Mouse (Mus musculus): ENCODE measurements around the gene Eps15. TPM values are rescaled to one million over a fixed set of nuclear protein-coding genes. Genes with fewer than 3 reads are reported as not detected.

The Eps15 gene
- polyA plus RNA-seq, 1 experiment from 2014 or later: 48.3 TPM

DNA sequence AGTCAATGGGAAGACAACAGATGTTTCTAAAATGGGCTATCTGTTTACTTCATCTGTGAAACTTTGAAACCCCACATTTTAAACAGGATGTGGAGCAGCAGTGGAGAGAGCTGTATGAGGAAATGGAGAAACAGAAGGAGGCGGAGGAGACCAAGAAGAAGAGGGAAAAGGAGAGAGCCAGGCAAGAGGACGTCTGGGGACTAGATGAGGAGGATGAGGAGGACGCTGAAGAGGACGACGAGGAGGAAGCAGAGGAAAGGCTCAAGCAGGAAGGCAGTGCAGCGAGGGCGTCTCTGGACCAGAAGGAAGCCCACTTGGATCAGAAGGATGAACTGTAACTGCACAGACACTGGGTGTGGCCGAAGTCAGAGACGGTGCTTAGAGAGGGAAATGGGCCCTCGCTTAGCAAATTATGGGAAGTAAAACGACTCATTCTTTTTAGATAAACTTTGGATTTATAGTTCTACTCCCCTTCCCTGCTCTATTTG is 26.4 kb upstream of the Eps15 start:
- Histone ChIP-seq H3K4me3 (replicated peaks) (no peak overlapping the region), H3K4me2 (no peak overlapping the region), H3K36me3 (replicated peaks) (no peaks in the 10 kb centered on the region), H3K9me3 (0 out of 2 replicates have a peak, but pooled peaks cover 3% of the 10 kb centered on the region), H3K9ac (no peak overlapping the region), H3K27me3 (no peaks in the 10 kb centered on the region), H3K27ac (no peak overlapping the region), H3K4me1 (no peaks in the 10 kb centered on the region)
- 80% methylated on average over 11 of the region's 11 CpGs for WGBS
- ATAC-seq (ENCODE audit: low FRiP score): no peak

DNA sequence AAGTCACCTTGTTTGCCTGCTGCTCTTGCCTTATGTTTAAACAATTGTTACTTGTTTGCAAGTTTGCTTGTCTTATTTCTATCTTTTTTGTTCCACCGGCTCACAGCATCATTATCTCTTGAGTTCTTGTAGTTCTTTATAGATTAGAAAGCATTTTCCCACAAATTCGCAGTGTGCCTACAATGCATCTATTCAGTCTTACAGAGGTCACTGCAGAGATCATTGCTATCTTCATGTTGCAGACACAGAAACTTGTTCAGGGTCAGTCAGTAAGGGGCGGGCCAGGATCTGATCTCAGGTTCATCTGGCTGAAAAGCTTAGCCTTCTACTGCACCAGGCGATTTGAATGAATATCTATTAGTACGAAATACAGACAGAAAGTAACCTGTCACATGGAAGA is 25.6 kb upstream of the Eps15 start:
- H3K27me3 ChIP-seq: no peaks in the 10 kb centered on the region
- 84% methylated on average over 5 of the region's 5 CpGs for WGBS

DNA sequence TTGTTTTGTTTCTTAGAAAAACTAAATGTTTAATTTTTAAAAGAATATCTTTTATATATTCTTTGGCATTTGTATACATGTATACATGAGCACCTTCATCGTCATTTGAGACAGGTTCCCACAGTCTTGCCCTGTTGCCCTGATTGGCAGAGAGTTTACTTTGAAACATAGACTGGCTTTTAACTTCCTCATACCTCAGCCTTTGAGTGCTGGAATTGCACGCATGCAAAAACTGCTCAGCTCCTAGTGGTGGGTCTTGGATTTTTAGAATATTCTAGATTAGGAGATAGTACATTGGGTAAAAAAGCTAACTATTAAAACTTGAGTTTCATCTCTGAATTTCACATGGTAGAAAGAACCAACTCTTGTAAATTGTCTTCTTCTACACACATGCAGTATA is 24.7 kb upstream of the Eps15 start:
- H3K9me3 ChIP-seq: 0 out of 2 replicates have a peak, but pooled peaks cover 3% of the 10 kb centered on the region
- no peaks in the 10 kb centered on the region for H3K4me1 ChIP-seq
- no peak overlapping the region for H3K4me2 ChIP-seq
- no peak for ATAC-seq (ENCODE audit: low FRiP score)
- H3K36me3 ChIP-seq (replicated peaks): no peaks in the 10 kb centered on the region
- H3K9ac ChIP-seq: no peak overlapping the region
- no peak overlapping the region for H3K27ac ChIP-seq
- no peak overlapping the region for H3K4me3 ChIP-seq (replicated peaks)
- no peaks in the 10 kb centered on the region for H3K27me3 ChIP-seq
- WGBS: 92% methylated on average over 2 of the region's 2 CpGs

More for the DNA sequence above, 25.6 kb upstream of the Eps15 start:
- ATAC-seq (ENCODE audit: low FRiP score): no peak
- Histone ChIP-seq H3K4me2 (no peak overlapping the region), H3K4me1 (no peaks in the 10 kb centered on the region), H3K36me3 (replicated peaks) (no peaks in the 10 kb centered on the region), H3K27ac (no peak overlapping the region), H3K4me3 (replicated peaks) (no peak overlapping the region), H3K9ac (no peak overlapping the region), H3K9me3 (0 out of 2 replicates have a peak, but pooled peaks cover 3% of the 10 kb centered on the region)

DNA sequence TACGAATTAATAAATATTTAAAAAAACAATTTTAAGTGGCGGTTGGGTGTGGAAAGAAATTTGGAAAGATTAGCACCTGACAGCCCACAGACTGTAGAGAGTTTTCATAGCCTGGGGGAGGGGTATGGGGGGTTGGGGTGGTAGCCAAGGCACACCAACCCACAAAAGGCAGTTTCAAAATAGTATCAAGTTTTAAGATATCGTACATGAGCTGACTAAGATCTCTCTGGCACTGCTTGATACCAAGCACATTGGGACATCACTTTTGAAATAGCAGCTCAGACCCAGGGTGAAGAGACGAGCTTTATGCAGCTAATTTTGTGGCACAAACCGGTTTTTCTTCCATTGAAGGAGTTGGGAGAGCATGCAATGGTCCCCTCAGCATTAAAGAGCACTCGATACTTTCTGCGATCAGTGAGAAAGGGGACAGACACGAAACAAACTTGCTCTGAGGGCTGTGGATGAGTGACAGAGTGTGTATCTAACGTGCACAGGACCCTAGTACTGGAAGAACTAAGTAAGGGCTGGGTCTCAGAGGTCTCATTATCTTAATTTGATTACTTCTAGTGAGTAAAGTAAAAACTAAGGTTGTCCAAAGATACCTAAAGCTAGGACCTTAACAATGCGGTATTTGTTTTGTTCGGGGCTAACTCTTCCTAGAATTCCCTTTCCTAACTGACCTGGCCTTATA is 24.2 kb upstream of the Eps15 start:
- no peak for ATAC-seq (ENCODE audit: low FRiP score)
- no peaks in the 10 kb centered on the region for H3K27me3 ChIP-seq
- H3K4me2 ChIP-seq: no peak overlapping the region
- no peak overlapping the region for H3K4me3 ChIP-seq (replicated peaks)
- H3K36me3 ChIP-seq (replicated peaks): no peaks in the 10 kb centered on the region
- H3K9ac ChIP-seq: no peak overlapping the region
- H3K4me1 ChIP-seq: no peaks in the 10 kb centered on the region
- 0 out of 2 replicates have a peak, but pooled peaks cover 3% of the 10 kb centered on the region for H3K9me3 ChIP-seq
- WGBS: 83% methylated on average over 11 of the region's 11 CpGs
- H3K27ac ChIP-seq: no peak overlapping the region

DNA sequence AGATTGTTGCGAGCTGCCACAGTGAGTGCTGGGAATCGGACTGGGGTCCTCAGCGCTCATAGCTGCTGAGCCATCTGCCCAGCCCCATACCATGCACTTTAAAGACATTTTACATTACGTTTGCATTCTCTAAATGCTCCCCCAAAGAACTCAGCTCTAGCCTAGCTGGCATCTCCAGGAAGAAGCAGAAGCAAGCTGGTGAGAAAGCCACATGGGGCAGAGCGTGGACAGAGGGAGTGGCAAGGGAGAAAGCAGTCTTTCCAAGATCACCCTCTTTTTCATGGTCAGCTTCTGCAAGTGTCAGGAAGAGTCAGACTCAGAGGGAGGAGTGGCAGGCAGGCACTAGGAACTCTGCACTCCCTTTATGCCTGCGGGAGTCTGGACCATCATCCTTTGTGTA is 23.3 kb upstream of the Eps15 start:
- no peak overlapping the region for H3K27ac ChIP-seq
- no peak overlapping the region for H3K4me2 ChIP-seq
- no peaks in the 10 kb centered on the region for H3K27me3 ChIP-seq
- H3K4me3 ChIP-seq (replicated peaks): no peak overlapping the region
- 86% methylated on average over 6 of the region's 6 CpGs for WGBS
- ATAC-seq (ENCODE audit: low FRiP score): no peak
- H3K4me1 ChIP-seq: no peaks in the 10 kb centered on the region
- H3K9ac ChIP-seq: no peak overlapping the region
- no peaks in the 10 kb centered on the region for H3K36me3 ChIP-seq (replicated peaks)
- H3K9me3 ChIP-seq: 0 out of 2 replicates have a peak, but pooled peaks cover 3% of the 10 kb centered on the region

DNA sequence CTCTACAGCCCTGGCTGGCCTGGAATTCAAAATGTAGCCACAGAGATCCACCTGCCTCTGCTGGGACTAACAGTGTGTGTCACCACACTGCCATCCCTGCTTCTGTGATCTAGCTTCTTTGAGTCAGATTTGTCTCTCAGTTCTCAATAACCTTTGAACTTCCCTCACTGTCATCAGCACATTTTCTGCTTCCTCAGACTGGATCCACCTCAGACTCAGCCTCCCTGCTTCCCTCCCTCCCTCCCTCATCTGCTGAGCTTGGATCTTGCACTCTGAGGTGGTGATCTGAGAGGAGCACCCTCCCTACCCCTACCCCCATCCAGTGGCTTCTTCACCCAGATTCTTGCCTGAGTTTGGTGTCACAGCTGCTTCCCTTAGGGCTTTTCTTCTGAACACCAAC is 22.4 kb upstream of the Eps15 start:
- no peak for ATAC-seq (ENCODE audit: low FRiP score)
- H3K27me3 ChIP-seq: no peaks in the 10 kb centered on the region
- H3K4me3 ChIP-seq (replicated peaks): no peak overlapping the region
- H3K9ac ChIP-seq: no peak overlapping the region
- no peaks in the 10 kb centered on the region for H3K4me1 ChIP-seq
- no peak overlapping the region for H3K4me2 ChIP-seq
- no peaks in the 10 kb centered on the region for H3K36me3 ChIP-seq (replicated peaks)
- no peak overlapping the region for H3K27ac ChIP-seq
- H3K9me3 ChIP-seq: 0 out of 2 replicates have a peak, but pooled peaks cover 3% of the 10 kb centered on the region

DNA sequence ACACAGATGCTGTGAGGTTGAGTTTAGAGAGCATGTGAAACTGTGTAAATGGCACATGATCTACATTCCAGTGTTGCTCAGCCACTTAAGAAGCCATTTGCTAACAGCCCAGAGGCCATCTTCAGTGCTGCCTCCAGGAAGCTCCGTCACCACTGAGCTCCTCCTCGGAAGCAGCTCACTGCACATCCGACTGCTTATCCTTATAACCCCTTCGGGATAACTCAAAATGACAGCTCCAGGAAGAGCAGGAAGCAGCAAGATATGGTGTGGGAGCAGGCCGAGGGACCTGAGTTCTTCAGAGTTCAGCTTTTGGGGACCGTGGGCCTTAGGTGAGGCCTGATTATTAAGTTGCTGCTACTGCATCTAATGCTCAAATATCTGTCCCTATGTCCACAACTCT is 18.0 kb upstream of the Eps15 start:
- Histone ChIP-seq H3K9ac (no peak overlapping the region), H3K27ac (no peak overlapping the region), H3K4me3 (replicated peaks) (no peak overlapping the region), H3K4me1 (no peaks in the 10 kb centered on the region), H3K36me3 (replicated peaks) (no peaks in the 10 kb centered on the region), H3K9me3 (no peaks in the 10 kb centered on the region), H3K4me2 (no peak overlapping the region), H3K27me3 (no peaks in the 10 kb centered on the region)
- no peak for ATAC-seq (ENCODE audit: low FRiP score)
- WGBS: 82% methylated on average over 6 of the region's 6 CpGs

DNA sequence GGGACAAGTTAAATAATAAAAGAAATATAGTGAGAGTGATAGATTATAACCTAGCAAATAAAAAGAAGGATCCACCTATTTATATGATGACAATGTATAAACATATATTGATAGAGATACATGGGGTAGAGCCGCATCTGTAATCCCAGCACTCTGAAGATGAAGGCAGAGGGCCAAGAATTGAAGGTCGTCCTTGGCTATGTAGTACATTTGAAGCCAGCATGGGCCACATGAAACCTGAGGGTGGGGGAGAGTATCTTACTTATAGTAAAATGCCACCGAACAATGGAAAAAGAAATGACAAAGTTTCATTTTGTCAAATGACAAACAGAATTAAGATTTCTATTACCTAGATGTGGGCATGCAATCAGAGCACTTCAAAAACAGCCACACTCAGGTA is 14.0 kb upstream of the Eps15 start:
- Histone ChIP-seq H3K36me3 (replicated peaks) (no peaks in the 10 kb centered on the region), H3K4me3 (replicated peaks) (no peak overlapping the region), H3K4me1 (no peaks in the 10 kb centered on the region), H3K27me3 (no peaks in the 10 kb centered on the region), H3K9ac (no peak overlapping the region), H3K4me2 (no peak overlapping the region), H3K27ac (no peak overlapping the region), H3K9me3 (no peaks in the 10 kb centered on the region)
- WGBS: 88% methylated on average over 3 of the region's 3 CpGs
- ATAC-seq (ENCODE audit: low FRiP score): no peak

DNA sequence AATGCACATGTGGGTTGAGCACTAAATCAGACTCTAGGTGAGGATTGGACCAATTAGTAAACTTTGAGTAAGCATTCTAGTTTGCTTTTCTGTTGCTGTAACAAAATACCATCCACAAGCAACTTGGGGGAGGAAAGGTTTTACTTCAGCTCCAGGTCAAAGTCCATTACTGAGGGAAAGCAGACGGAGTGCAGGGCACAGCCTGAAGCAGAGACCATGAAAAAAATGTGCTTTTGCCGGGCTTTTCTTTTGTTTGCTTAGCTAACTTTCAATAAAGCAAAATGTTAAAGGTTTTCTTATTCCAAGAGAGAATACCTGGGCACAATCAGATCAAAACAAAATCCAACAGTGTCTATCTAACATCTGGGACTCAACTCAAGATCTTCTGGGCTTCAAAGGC is 13.3 kb upstream of the Eps15 start:
- Histone ChIP-seq H3K4me3 (replicated peaks) (no peak overlapping the region), H3K36me3 (replicated peaks) (no peaks in the 10 kb centered on the region), H3K9ac (no peak overlapping the region), H3K4me1 (no peaks in the 10 kb centered on the region), H3K27me3 (no peaks in the 10 kb centered on the region), H3K9me3 (no peaks in the 10 kb centered on the region), H3K4me2 (no peak overlapping the region), H3K27ac (no peak overlapping the region)
- 77% methylated on average over 2 of the region's 2 CpGs for WGBS
- no peak for ATAC-seq (ENCODE audit: low FRiP score)

DNA sequence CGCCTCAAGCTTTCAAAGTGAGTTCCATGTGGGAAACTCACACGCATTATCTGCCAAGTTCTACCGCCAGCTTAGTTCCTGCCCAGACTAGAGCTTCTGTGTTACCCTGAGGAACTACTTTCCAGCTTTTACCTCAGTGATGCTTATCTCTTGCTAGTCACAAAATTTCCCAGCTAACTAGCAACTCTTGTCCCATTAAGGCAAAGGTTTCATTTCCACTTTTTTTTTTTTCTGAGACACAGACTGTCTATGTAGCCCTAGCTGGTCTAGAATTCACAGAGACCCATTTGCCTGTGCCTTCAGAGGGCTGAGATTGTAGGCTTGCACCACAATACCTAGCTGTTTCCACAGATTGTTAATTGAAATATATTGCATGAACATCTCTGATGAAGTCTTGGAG is 12.6 kb upstream of the Eps15 start:
- H3K9me3 ChIP-seq: no peaks in the 10 kb centered on the region
- no peak overlapping the region for H3K27ac ChIP-seq
- ATAC-seq (ENCODE audit: low FRiP score): no peak
- 87% methylated on average over 3 of the region's 3 CpGs for WGBS
- H3K36me3 ChIP-seq (replicated peaks): no peaks in the 10 kb centered on the region
- no peak overlapping the region for H3K9ac ChIP-seq
- H3K4me3 ChIP-seq (replicated peaks): no peak overlapping the region
- H3K4me2 ChIP-seq: no peak overlapping the region
- no peaks in the 10 kb centered on the region for H3K4me1 ChIP-seq
- no peaks in the 10 kb centered on the region for H3K27me3 ChIP-seq

DNA sequence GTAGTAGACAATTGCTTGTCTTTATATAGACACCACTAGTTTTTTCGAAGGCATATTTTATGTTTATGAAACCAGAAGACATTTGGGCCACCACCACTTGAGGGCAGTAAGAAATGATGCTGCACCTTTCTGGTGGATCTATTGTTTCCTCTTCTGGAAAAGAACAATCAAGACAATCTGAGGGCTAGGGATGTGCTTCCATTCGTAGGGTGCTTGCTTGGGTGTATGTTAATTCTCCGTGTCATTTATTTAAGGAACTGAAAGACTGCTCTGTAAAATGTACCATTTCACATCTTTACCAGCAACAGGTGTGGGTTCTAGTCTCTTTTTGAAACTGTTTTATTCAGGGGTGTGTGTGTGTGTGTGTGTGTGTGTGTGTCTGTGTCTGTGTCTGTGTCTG is 11.2 kb upstream of the Eps15 start:
- no peaks in the 10 kb centered on the region for H3K36me3 ChIP-seq (replicated peaks)
- 83% methylated on average over 3 of the region's 3 CpGs for WGBS
- no peak overlapping the region for H3K4me2 ChIP-seq
- ATAC-seq (ENCODE audit: low FRiP score): no peak
- no peak overlapping the region for H3K9ac ChIP-seq
- H3K4me1 ChIP-seq: no peaks in the 10 kb centered on the region
- H3K9me3 ChIP-seq: no peaks in the 10 kb centered on the region
- no peak overlapping the region for H3K4me3 ChIP-seq (replicated peaks)
- H3K27ac ChIP-seq: no peak overlapping the region
- H3K27me3 ChIP-seq: no peaks in the 10 kb centered on the region

DNA sequence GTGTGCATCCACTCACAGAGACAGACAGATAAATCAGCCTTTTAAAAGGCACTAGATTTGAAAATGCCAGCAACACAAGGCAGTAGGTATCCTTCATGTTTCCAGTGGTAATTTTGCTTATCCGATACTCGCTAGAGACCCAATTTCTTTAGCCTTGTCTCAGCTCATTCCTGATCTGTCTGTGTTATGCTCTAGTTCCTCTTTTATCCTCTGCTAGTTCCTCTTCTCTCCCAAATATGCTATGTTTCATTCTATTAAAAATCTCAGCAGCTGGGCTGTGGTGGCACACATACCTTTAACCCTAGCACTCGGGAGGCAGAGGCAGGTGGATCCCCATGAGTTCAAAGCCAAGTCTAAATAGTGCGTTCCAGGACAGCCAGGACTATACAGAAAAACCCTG is 8.3 kb upstream of the Eps15 start:
- no peaks in the 10 kb centered on the region for H3K36me3 ChIP-seq (replicated peaks)
- H3K4me2 ChIP-seq: no peak overlapping the region
- no peak for ATAC-seq (ENCODE audit: low FRiP score)
- no peak overlapping the region for H3K27ac ChIP-seq
- H3K4me1 ChIP-seq: no peaks in the 10 kb centered on the region
- no peak overlapping the region for H3K4me3 ChIP-seq (replicated peaks)
- no peak overlapping the region for H3K9ac ChIP-seq
- no peaks in the 10 kb centered on the region for H3K27me3 ChIP-seq
- no peaks in the 10 kb centered on the region for H3K9me3 ChIP-seq
- 92% methylated on average over 4 of the region's 4 CpGs for WGBS

DNA sequence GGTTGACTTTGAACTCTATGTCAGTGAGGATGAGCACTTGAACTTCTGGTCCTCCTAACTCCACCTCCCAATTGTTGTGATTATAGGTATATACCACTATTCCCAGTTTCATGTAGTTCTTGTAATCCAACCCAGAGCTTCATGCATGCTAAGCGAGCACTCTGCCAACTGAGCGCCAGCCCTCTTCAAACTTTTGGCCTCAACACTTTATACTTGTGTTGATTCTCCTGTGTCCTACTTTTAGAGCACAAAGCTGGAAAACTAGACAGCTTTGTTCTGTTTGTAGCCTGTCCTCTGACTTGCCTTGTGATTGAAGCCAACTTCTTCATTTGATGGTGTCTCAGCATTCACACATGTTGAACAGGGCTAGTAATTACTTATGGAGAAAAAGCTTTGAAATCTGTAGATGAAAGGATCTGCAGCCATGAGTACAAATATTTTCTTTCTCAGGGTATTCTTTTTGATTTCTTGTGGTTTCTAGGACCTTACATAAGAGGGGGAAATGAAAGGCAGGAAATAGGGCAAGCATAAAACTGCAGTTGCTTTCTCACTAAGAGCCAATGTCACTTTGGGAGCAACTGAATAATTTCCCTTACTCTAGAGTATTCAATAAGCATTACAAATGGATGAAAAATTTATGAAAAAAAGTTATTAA is 6.4 kb upstream of the Eps15 start:
- no peaks in the 10 kb centered on the region for H3K4me1 ChIP-seq
- H3K36me3 ChIP-seq (replicated peaks): no peaks in the 10 kb centered on the region
- H3K9me3 ChIP-seq: no peaks in the 10 kb centered on the region
- no peak overlapping the region for H3K4me3 ChIP-seq (replicated peaks)
- H3K4me2 ChIP-seq: no peak overlapping the region
- no peak for ATAC-seq (ENCODE audit: low FRiP score)
- no peak overlapping the region for H3K9ac ChIP-seq
- no peak overlapping the region for H3K27ac ChIP-seq
- no peaks in the 10 kb centered on the region for H3K27me3 ChIP-seq
- 92% methylated on average over 2 of the region's 2 CpGs for WGBS

Data from forebrain, embryonic 12.5 days (tissue).